Mouse (Mus musculus) lung, postnatal 0 days (tissue): ENCODE data around the gene Ctrc. TPM values are rescaled to one million over a fixed set of nuclear protein-coding genes. Genes with fewer than 3 reads are reported as not detected.
A peak's percentile ranks its signal among the peaks of the same experiment; 100 is the strongest.
"Not testable (repeated sequence)": the region's sequence is repeated elsewhere in the genome, so short reads cannot be mapped to it uniquely, and the experiment has no call there.

ENCODE experiments used
- ATAC-seq: fragments of 200-750 bp; cut with Nextera tagmentation; 2 replicates; pipeline ENCODE4 v1.8.0; 2017; ENCODE audit warnings: moderate library complexity
- DNase-seq: peaks from one replicate; pipeline ENCODE4 v3.0.0-alpha.2; 2016; ENCODE audit warnings: low spot score
- H3K27ac ChIP-seq: fragments of 300-500 bp; sonication (generic); 2 replicates; pipeline ENCODE4 v1.5.1; 2014; ENCODE audit warnings: antibody characterized with exemption, mild to moderate bottlenecking, low read length, mixed read lengths
- H3K27me3 ChIP-seq: fragments of 300-500 bp; sonication (generic); replicated peaks from 2 replicates; pipeline ENCODE4 v1.6.1; 2014; ENCODE audit warnings: low read length, mixed read lengths; ENCODE audit not compliant: insufficient read depth
- H3K36me3 ChIP-seq: fragments of 300-500 bp; sonication (generic); 2 replicates; pipeline ENCODE4 v1.6.1; 2014; ENCODE audit warnings: low read length, mixed read lengths; ENCODE audit not compliant: insufficient read depth
- H3K4me1 ChIP-seq: fragments of 300-500 bp; sonication (generic); 2 replicates; pipeline ENCODE4 v1.6.1; 2014; ENCODE audit warnings: antibody characterized with exemption, low read depth, low read length, mixed read lengths; ENCODE audit not compliant: insufficient read depth
- H3K4me2 ChIP-seq: fragments of 300-500 bp; sonication (generic); replicated peaks from 2 replicates; pipeline ENCODE4 v1.6.1; 2014; ENCODE audit warnings: low read depth, mild to moderate bottlenecking, low read length, moderate library complexity, mixed read lengths
- H3K4me3 ChIP-seq: fragments of 300-500 bp; sonication (generic); 2 replicates; pipeline ENCODE4 v1.5.1; 2014; ENCODE audit warnings: low read depth, low read length
- H3K9ac ChIP-seq: fragments of 300-500 bp; sonication (generic); replicated peaks from 2 replicates; pipeline ENCODE4 v1.6.1; 2014; ENCODE audit warnings: low read depth, mild to moderate bottlenecking
- H3K9me3 ChIP-seq: fragments of 300-500 bp; sonication (generic); 2 replicates; pipeline ENCODE4 v1.6.1; 2016; ENCODE audit warnings: low read length, mixed read lengths
- CTCF ChIP-seq: IDR thresholded peaks from 2 replicates; pipeline ENCODE4 v1.5.1; 2016; ENCODE audit warnings: antibody characterized with exemption, mild to moderate bottlenecking
- EP300 ChIP-seq: IDR thresholded peaks from 2 replicates; pipeline ENCODE4 v1.6.1; 2016; ENCODE audit warnings: antibody characterized with exemption, mild to moderate bottlenecking, control low read depth
- WGBS: fragments of 180-500 bp; shearing (Covaris S2); extraction: QIAGEN DNeasy Blood & Tissue Kit; methylation state at CpG from one replicate; pipeline ENCODE4 v1.1.7; 2014; 5-methylcytosine and 5-hydroxymethylcytosine counted together
- polyA plus RNA-seq: library from polyadenylated mRNA; unstranded; fragments of >200 nt; fragmentation: Nextera tagmentation; extraction: Ambion mirVana; gene quantifications from 2 replicates; pipeline ENCODE4 v1.2.1, GENCODE M21; 2015

Gene Ctrc
- polyA plus RNA-seq, 1 experiment from 2014 or later: not detected

GRCm38 (mm10) chr4:141779828-141780227, 66.3 kb downstream of the Ctrc start:
- no peaks in the 10 kb centered on the region for H3K9me3 ChIP-seq
- no peak for ATAC-seq
- TF ChIP-seq CTCF: no peak
- no peak for TF ChIP-seq EP300

GRCm38 (mm10) chr4:141773019-141773418, 73.1 kb downstream of the Ctrc start:
- H3K36me3 ChIP-seq: peaks cover 42% of the 10 kb centered on the region; the same call in 1 of the 2 replicates
- not testable (repeated sequence) for H3K4me1 ChIP-seq, ATAC-seq, DNase-seq, H3K27ac ChIP-seq, H3K4me2 ChIP-seq, H3K27me3 ChIP-seq, H3K9me3 ChIP-seq, H3K9ac ChIP-seq, H3K4me3 ChIP-seq
- whole genome bisulfite sequencing: 82% methylated on average over 4 of the region's 4 CpGs

More at GRCm38 (mm10) chr4:141779828-141780227, 66.3 kb downstream of the Ctrc start:
- H3K4me3 ChIP-seq: no peak overlapping the region
- H3K9ac ChIP-seq: no peak overlapping the region
- H3K4me1 ChIP-seq: no peaks in the 10 kb centered on the region
- no peaks in the 10 kb centered on the region for H3K27me3 ChIP-seq
- H3K36me3 ChIP-seq: peaks cover 31% of the 10 kb centered on the region
- no peak for DNase-seq
- H3K4me2 ChIP-seq: no peak overlapping the region
- WGBS: 87% methylated on average over 8 of the region's 8 CpGs
- H3K27ac ChIP-seq: no peak overlapping the region

- Histone ChIP-seq H3K9ac (no peak overlapping the region), H3K36me3 (peaks cover 39% of the 10 kb centered on the region; the same call in 1 of the 2 replicates), H3K27ac (no peak overlapping the region), H3K4me3 (no peak overlapping the region), H3K4me1 (no peaks in the 10 kb centered on the region), H3K27me3 (no peaks in the 10 kb centered on the region), H3K9me3 (no peaks in the 10 kb centered on the region), H3K4me2 (no peak overlapping the region)
- no peak for TF ChIP-seq EP300
- TF ChIP-seq CTCF: no peak
- ATAC-seq: no peak
- 84% methylated on average over 8 of the region's 8 CpGs for WGBS
- no peak for DNase-seq
Observed at GRCm38 (mm10) chr4:141771823-141772222, 74.3 kb downstream of the Ctrc start.

GRCm38 (mm10) chr4:141769501-141770160, 76.5 kb downstream of the Ctrc start:
- WGBS: 55% methylated on average over 8 of the region's 8 CpGs
- Histone ChIP-seq H3K4me1 (0 out of 2 replicates have a peak, but pooled peaks cover 4% of the 10 kb centered on the region), H3K27me3 (no peaks in the 10 kb centered on the region), H3K27ac (no peak overlapping the region), H3K36me3 (peaks cover 29% of the 10 kb centered on the region; the same call in 1 of the 2 replicates), H3K9ac (no peak overlapping the region), H3K4me3 (no peak overlapping the region), H3K4me2 (no peak overlapping the region), H3K9me3 (no peaks in the 10 kb centered on the region)
- no peak for TF ChIP-seq EP300
- no peak for TF ChIP-seq CTCF
- ATAC-seq (no peak), DNase-seq (no peak)

- Histone ChIP-seq H3K9me3 (no peaks in the 10 kb centered on the region), H3K36me3 (peaks cover 28% of the 10 kb centered on the region; the same call in 1 of the 2 replicates), H3K4me3 (no peak overlapping the region), H3K9ac (no peak overlapping the region), H3K27me3 (no peaks in the 10 kb centered on the region), H3K4me1 (0 out of 2 replicates have a peak, but pooled peaks cover 4% of the 10 kb centered on the region), H3K27ac (peak overlapping the region; percentile 69), H3K4me2 (peak overlapping the region; percentile 17; the same call in 1 of the 2 replicates)
- ATAC-seq (peak; percentile 86), DNase-seq (peak; percentile 68)
- TF ChIP-seq EP300: no peak
- TF ChIP-seq CTCF: no peak
- WGBS: 61% methylated on average over 19 of the region's 19 CpGs
Observed at GRCm38 (mm10) chr4:141767353-141768036, 78.7 kb downstream of the Ctrc start.

GRCm38 (mm10) chr4:141766668-141767352, 79.3 kb downstream of the Ctrc start:
- no peak for TF ChIP-seq CTCF
- no peak for TF ChIP-seq EP300
- Histone ChIP-seq H3K27ac (peak overlapping the region; percentile 69), H3K4me1 (0 out of 2 replicates have a peak, but pooled peaks cover 4% of the 10 kb centered on the region), H3K36me3 (peaks cover 32% of the 10 kb centered on the region), H3K27me3 (no peaks in the 10 kb centered on the region), H3K9me3 (no peaks in the 10 kb centered on the region), H3K4me2 (peak overlapping the region; percentile 17; the same call in 1 of the 2 replicates), H3K4me3 (no peak overlapping the region), H3K9ac (no peak overlapping the region)
- DNase-seq (peak; percentile 78), ATAC-seq (peak; percentile 80)
- WGBS: 38% methylated on average over 19 of the region's 19 CpGs
